Mouse (Mus musculus) ES-CJ7 (cell line): ENCODE results near the gene Cxcr4.

Source experiments
- DNase-seq: peaks from one replicate; pipeline ENCODE4 v3.0.0; 2011; ENCODE audit warnings: low read depth, low spot score

Cxcr4 gene

GRCm38 (mm10) chr1:128571033-128571432, 21.1 kb downstream of the Cxcr4 start:
- DNase-seq, result no peak

- no peak for DNase-seq
Measured at GRCm38 (mm10) chr1:128569992-128570648, 22.0 kb downstream of the Cxcr4 start.

GRCm38 (mm10) chr1:128567224-128568197, 24.6 kb downstream of the Cxcr4 start:
- no peak for DNase-seq

DNA sequence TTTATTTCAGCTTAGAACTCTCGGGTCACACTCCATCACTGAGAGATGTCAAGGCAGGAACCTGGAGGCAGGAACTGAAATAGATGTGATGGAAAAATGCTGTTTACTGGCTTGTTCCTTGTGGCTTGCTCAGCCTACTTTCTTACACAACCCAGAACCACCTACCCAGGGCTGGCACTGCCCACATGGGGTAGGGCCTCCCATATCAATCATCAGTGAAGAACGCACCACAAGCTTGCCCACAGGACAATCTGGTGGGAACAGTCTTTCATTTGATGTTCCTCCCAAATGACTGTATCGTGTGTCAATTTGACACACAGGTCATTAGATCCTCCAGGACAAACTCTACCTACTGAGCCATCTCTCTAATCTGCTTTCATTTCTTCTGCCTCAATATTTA, 28.2 kb downstream of the Cxcr4 start:
- DNase-seq, result no peak

- no peak for DNase-seq
Measured at GRCm38 (mm10) chr1:128561325-128561874, 30.7 kb downstream of the Cxcr4 start.

- DNase-seq, result no peak
Measured at GRCm38 (mm10) chr1:128560452-128561324, 31.4 kb downstream of the Cxcr4 start.

- no peak for DNase-seq
Measured at GRCm38 (mm10) chr1:128557953-128558352, 34.1 kb downstream of the Cxcr4 start.

GRCm38 (mm10) chr1:128552545-128552944, 39.5 kb downstream of the Cxcr4 start:
- no peak for DNase-seq

- no peak for DNase-seq
Measured at GRCm38 (mm10) chr1:128551743-128552397, 40.2 kb downstream of the Cxcr4 start.

- no peak for DNase-seq
Measured at GRCm38 (mm10) chr1:128549442-128549841, 42.7 kb downstream of the Cxcr4 start.

DNA sequence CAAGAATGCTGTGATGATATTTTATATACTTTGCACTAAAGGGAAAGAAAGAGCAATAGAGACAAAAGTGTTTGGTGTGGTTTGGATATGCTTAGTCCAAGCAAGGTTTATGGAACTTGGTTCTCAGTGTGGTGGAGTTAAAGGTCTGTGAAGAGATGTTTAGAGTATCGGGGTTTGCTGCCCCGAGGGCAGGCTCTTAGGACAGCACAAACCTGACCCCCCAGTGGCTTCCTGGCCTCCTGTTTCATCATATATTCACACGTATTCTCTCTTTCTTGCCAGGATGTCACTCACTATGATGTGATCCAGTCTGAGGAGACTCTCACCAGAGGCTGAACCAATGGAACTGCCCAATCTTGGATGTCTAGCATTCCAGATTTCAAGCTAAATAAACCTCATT, 43.1 kb downstream of the Cxcr4 start:
- no peak for DNase-seq

- DNase-seq, result no peak
Measured at GRCm38 (mm10) chr1:128548220-128548998, 43.7 kb downstream of the Cxcr4 start.

GRCm38 (mm10) chr1:128545672-128546071, 46.4 kb downstream of the Cxcr4 start:
- no peak for DNase-seq

DNA sequence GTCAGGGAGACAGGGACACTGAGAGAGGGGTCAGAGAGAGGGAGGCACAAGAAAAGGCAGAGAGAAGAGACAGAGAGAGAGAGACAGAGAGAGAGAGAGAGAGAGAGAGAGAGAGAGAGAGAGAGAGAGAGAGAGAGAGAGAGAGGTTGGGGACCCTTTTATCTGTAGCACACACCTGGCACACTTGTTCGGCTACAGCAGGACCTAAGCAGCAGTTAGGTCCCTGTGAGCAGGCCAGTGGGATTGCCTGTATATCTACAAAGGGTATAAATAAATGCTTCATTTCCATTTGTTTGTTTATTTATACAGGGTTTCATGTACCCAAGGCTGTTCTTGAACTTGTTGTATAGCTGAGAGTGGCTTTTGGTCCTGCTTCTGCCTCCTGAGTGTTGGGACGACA, 49.0 kb downstream of the Cxcr4 start:
- DNase-seq, result no peak

DNA sequence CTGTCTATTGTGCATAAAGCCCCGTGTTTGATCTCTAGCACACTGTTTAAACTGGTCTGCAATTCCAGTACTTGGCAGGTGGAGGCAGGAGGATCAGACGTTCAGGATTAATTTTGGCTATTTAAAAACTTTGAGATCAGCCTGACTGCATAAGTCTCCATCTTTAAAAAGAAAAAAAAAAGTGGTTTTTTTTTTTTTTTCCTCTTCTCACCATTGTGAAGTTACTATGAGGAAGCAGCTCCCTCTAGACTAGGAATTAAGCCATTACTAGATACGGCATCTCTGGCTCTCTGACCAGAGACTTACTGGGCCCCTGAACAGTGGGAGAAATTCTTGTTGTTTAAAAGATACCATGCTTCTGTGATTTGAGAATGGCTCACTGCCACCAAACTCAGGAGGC, 49.5 kb downstream of the Cxcr4 start:
- no peak for DNase-seq

GRCm38 (mm10) chr1:128540213-128540612, 51.9 kb downstream of the Cxcr4 start:
- DNase-seq, result no peak

DNA sequence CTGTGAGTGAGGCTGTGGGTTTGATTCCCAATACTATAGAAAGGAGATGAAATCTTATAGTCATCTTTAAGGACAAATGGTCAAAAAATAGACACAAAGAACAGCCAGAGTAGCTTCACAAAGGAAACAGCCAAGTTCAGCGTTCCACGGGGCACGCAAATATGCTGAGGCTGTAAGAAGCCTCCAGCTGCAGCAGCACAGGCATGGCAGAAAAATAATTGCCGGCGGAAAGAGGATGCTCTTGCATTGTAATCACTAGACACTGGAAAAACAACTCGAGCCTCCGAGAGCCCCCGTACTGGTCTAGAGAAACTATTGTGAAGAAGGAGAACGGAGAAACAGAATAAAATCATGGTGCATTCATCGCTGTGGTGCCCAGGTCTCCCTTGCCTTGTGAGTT, 52.5 kb downstream of the Cxcr4 start:
- DNase-seq, result no peak
